Mouse (Mus musculus) spleen, postnatal 36 days (tissue): ENCODE results near the gene Hpcal1.
"Not testable (repeated sequence)": the region's sequence is repeated elsewhere in the genome, so short reads cannot be mapped to it uniquely, and the experiment has no call there.

Experiments used
- DNase-seq, 2 experiments: peaks; one replicate each; pipeline ENCODE4 v3.0.0; 2022; ENCODE audit warnings: low spot score in 2 of 2, mixed read lengths in 1 of 2

The Hpcal1 gene

GRCm38 (mm10) chr12:17778320-17778719, 87.7 kb downstream of the Hpcal1 start:
- peak in 1 of 2 experiments; percentile 4 for DNase-seq

- no peak for DNase-seq
These were observed 88.4 kb downstream of the Hpcal1 start for GRCm38 (mm10) chr12:17779093-17779492.

GRCm38 (mm10) chr12:17789486-17789885, 98.8 kb downstream of the Hpcal1 start:
- DNase-seq: no peak

GRCm38 (mm10) chr12:17791111-17791510, 100.5 kb downstream of the Hpcal1 start:
- DNase-seq: no peak

GRCm38 (mm10) chr12:17792756-17793155, 102.1 kb downstream of the Hpcal1 start:
- no peak for DNase-seq

GRCm38 (mm10) chr12:17795660-17796278, 105.1 kb downstream of the Hpcal1 start:
- DNase-seq: peak; percentile 10 to 37

GRCm38 (mm10) chr12:17798261-17798660, 107.6 kb downstream of the Hpcal1 start:
- not testable (repeated sequence) for DNase-seq

- peak; percentile 33 to 36 for DNase-seq
These were observed 117.9 kb downstream of the Hpcal1 start for GRCm38 (mm10) chr12:17808542-17808941.

- not testable (repeated sequence) for DNase-seq
These were observed 144.6 kb downstream of the Hpcal1 start for GRCm38 (mm10) chr12:17835279-17835678.
